Mouse (Mus musculus) bone marrow macrophage, adult 2 months (primary cell): Measurements from ENCODE around the gene Spata32. TPM values are rescaled to one million over a fixed set of nuclear protein-coding genes. Genes with fewer than 3 reads are reported as not detected.

Experiments used
- H3K27ac ChIP-seq: 2 replicates; pipeline ENCODE4 v1.5.1; 2012; ENCODE audit warnings: low read depth, low read length; ENCODE audit not compliant: insufficient read depth
- H3K4me1 ChIP-seq: 2 replicates; pipeline ENCODE4 v1.6.1; 2012; ENCODE audit warnings: low read length; ENCODE audit not compliant: control insufficient read depth, insufficient read depth
- H3K4me3 ChIP-seq: 2 replicates; pipeline ENCODE4 v1.5.1; 2012; ENCODE audit warnings: mild to moderate bottlenecking, low read length, moderate library complexity; ENCODE audit not compliant: insufficient read depth
- CTCF ChIP-seq: IDR thresholded peaks from 2 replicates; pipeline ENCODE4 v1.5.1; 2012; ENCODE audit warnings: low read depth, mild to moderate bottlenecking, low read length, moderate library complexity
- POLR2A ChIP-seq: IDR thresholded peaks from 2 replicates; pipeline ENCODE4 v1.6.1; 2012; ENCODE audit warnings: mild to moderate bottlenecking, low read depth, low read length, borderline replicate concordance
- polyA plus RNA-seq: library from polyadenylated mRNA; stranded (reverse); fragments of >200 nt; gene quantifications from 2 replicates; pipeline ENCODE4 v1.2.4, GENCODE M21; 2012; ENCODE audit not compliant: missing spikeins, insufficient read depth, insufficient read length

Gene Spata32
- polyA plus RNA-seq, 1 experiment: not detected

DNA sequence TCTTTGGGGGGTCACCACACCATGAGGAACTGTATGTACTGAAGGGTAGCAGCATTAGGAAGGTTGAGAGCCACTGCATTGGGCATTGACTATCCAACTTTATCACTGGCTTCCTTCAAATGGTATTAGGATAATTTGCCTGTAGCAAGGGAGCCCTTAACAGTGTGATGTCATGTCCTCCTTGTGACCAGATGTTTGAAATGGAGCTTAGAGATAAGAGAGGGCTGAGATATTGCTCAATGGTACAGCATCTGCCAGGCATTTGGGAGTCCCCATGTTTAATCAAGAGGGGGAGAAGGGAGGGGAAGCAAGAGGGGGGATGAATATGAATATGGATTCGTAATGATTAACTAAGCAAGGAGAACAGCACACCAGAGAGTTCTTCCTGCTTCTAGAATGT lies 2.9 kb downstream of the Spata32 start:
- Histone ChIP-seq H3K4me1 (peaks cover 19% of the 10 kb centered on the region), H3K4me3 (no peak overlapping the region), H3K27ac (no peak overlapping the region)
- TF ChIP-seq POLR2A (no peak), CTCF (no peak)

DNA sequence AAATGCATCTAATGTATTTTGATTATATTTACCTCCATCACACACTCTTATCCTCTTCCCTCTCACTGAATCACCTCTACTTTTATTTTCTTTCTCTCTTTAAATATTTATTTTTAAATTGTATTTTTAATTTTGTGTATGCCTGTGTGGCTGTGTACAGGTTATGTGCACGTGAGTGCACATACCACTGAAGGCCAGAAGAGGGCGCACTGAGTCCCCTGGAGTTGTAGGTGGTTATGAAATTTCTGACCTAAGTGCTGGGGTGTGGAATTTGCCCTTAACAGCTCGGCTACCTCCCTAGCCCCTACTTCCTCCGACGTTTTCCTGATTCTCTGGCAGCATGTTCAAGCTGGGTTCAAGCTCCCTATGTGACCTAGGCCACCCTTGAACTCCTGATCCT lies 4.5 kb downstream of the Spata32 start:
- peak; percentile 36; the same call in 1 of the 2 replicates for TF ChIP-seq CTCF
- TF ChIP-seq POLR2A: no peak
- Histone ChIP-seq H3K27ac (no peak overlapping the region), H3K4me1 (peaks cover 19% of the 10 kb centered on the region), H3K4me3 (no peak overlapping the region)

DNA sequence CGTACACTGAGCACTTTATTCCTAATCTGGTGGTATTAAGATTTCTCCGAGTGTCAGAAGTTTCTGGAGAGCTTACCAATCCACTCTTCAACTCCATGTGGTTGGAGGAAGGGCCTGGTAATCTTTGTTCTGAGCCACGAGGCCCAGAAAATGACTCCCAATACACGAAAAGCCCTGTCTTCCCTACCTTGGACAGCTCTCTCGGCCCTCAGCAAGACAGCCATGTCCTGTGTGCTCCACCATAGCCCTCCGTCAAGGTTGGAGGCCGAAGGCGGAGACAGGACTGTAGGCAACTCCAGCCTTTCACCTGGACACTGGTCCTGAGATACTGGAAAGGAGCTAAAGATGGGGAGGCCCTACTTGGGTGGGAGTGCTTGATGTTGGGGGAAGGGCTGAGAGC lies 7.9 kb downstream of the Spata32 start:
- TF ChIP-seq POLR2A (no peak), CTCF (no peak)
- Histone ChIP-seq H3K4me1 (peaks cover 7% of the 10 kb centered on the region; the same call in 1 of the 2 replicates), H3K27ac (no peak overlapping the region), H3K4me3 (no peak overlapping the region)

DNA sequence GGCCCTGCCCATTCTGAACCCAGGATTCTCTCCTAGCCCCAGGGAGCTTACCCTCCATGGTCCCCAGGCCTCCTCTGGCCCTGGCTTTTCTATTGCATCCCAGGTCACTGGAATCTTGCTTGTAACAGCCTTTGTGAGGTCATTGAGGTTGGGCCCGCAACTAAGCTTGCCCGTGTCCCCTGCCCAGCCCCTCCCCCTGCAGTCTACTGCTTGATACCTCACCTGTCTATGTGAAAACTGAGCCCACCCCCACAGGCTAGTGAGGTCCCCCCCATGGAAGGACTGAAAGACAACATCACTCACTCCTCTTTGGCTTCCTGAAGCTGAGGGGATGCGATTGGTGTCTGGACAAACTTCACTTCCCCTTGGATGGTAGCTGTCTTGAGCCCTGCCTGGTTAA lies 9.8 kb downstream of the Spata32 start, which contains the start of gene 1700023F06Rik:
1700023F06Rik (minus strand) TSS at position 101 of the 400 bp plus-strand sequence.
- no peak for TF ChIP-seq CTCF
- TF ChIP-seq POLR2A: no peak
- no peaks in the 10 kb centered on the region for H3K4me1 ChIP-seq
- no peak within 1 kb of the TSS for H3K4me3 ChIP-seq
- H3K27ac ChIP-seq: no peak within 1 kb of the TSS

DNA sequence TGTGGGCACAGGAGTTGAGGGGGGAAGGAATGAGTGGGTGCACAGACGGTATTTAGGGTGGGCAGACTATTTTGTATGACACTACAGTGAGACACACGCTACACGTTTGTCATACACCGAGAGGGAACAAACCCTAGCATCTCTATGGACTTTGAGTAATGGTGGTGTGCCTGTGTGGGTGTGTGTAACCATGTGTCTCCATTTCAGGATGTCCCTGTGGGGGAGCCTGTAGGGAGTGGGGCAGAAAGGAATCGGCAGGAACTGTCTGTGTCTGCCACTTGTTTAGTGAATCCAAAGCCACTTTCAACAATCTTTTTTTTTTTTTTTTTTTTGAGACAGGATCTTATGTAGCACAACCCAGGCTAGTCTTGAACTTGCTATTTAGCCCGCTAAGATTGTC lies 12.0 kb downstream of the Spata32 start:
- Histone ChIP-seq H3K4me3 (no peak overlapping the region), H3K27ac (no peak overlapping the region), H3K4me1 (peaks cover 2% of the 10 kb centered on the region; the same call in 1 of the 2 replicates)
- TF ChIP-seq POLR2A: no peak
- no peak for TF ChIP-seq CTCF

DNA sequence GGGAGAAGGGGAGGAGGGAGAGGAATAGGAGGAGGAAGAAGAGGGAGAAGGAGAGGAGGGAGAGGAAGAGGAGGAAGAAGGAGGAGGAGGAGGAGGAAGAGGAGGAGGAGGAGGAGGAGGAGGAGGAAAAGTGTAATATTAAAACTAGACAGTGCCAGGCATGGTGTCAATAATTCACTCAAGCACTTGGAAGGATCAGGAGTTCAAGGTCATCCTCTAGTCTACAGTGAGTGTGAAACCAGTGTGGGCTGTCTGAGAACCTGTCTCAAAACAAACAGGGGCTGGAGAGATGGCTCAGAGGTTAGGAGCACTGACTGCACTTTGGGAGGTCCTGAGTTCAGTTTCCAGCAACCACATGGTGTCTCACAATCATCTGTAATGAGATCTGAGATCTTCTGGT lies 15.9 kb downstream of the Spata32 start:
- Histone ChIP-seq H3K27ac (no peak overlapping the region), H3K4me1 (peaks cover 2% of the 10 kb centered on the region; the same call in 1 of the 2 replicates), H3K4me3 (no peak overlapping the region)
- TF ChIP-seq CTCF (no peak), POLR2A (no peak)

DNA sequence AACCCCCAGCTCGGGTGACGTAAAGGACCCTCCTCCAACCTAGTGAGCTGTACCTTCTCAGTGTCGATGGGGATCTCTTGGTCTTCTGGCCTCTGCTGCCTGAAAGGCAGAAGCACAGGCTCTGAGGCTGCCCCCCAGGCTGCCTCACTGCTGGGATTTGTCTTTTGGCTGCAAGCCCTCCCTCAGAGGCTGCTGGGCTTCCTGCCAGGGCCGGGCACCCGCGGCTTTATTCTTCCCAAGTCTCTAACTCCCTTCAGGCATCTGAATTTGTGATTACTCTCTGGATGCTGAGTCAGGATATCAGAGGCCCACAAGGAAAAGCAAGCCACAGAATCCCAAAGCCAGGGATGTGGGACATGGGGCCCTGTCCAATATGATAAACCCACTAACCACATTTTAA lies 16.6 kb downstream of the Spata32 start:
- Histone ChIP-seq H3K4me3 (no peak overlapping the region), H3K27ac (no peak overlapping the region), H3K4me1 (peaks cover 2% of the 10 kb centered on the region; the same call in 1 of the 2 replicates)
- TF ChIP-seq CTCF (no peak), POLR2A (no peak)

DNA sequence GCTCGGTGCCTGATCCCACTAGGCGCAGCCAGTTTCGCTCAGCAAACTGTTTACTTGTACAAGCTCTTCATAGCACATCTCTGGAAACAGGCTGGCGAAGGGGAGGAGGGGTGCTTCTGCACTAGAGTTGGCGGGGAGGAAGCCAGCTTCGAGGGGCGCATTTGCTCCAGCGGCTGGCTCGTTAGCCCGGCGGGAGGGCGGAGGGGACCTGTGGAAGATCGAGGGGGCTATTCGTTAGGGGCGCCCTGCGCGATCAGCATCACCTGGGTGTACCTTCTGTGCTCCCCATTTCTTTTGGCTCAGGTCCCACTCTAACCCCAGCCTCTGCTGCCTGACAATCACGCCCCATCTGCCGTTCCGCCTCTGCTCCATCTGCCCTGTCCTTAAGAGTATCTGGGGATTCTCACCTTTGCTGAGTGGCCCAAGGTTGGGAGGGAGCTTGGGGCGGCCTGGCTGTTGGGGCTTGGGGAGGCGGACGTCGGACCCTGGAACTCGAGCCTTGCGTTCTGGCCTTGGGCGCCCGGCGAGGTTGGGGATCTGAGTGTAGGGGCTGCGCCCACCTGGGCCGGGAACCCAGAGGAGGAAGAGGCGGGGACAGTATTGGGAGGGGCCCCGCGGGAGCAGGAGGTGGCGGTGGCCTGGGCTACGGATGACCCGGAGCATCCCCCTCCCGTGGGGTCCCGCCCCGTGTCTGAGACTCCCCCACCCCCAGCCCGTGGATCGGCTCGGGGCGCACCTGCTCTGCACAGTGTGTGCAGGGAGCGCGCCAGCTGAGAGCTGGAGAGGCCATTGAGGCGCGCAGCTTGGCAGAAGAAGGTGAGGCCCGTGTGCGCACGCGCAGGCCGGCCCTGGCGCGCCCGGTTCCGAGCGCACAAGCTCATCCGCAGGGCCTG lies 19.1 kb downstream of the Spata32 start:
- H3K4me3 ChIP-seq: no peak overlapping the region
- TF ChIP-seq POLR2A (no peak), CTCF (no peak)
- H3K4me1 ChIP-seq: peaks cover 2% of the 10 kb centered on the region; the same call in 1 of the 2 replicates
- no peak overlapping the region for H3K27ac ChIP-seq

DNA sequence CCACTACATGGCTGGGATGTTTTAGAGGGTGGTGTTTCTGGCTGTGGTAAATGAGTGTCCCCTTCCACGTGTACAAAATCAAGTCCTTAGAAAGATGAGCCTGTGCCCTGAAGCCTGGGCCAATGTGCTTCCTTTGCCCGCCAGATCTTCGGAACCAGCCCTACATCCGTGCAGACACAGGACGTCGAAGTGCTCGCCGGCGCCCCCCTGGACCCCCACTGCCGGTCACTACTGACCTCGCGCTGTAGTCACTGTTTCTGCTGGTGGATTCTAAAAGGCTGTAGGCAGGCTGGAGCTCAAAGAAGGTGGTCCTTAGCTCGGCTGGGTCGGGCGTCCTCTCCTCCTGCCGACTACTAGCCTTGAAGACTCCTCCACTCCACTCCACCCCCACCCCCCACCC lies 19.9 kb downstream of the Spata32 start:
- TF ChIP-seq CTCF (no peak), POLR2A (no peak)
- Histone ChIP-seq H3K27ac (no peak overlapping the region), H3K4me3 (no peak overlapping the region)

DNA sequence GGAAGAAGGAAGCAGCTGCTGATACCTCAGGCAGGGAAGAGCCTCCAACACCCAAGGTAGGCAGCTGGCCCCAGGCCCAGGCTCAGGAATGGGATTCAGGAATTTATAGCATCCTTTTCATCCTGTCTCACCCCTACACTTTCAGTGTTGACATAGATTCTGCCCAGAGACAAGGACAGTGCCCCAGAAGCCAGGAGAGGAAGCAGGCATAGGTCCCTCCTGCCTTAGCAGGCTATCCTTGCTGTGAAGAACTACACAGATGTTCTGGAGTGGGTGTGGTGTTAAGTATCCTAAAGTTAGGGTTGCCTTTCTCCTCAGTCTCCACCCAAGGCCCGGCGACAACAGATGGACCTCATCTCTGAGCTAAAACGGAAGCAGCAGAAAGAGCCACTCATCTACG lies 20.9 kb downstream of the Spata32 start:
- Histone ChIP-seq H3K4me1 (peaks cover 2% of the 10 kb centered on the region; the same call in 1 of the 2 replicates), H3K27ac (no peak overlapping the region), H3K4me3 (no peak overlapping the region)
- TF ChIP-seq POLR2A (no peak), CTCF (no peak)

More for the DNA sequence above, 19.9 kb downstream of the Spata32 start:
- H3K4me1 ChIP-seq: peaks cover 2% of the 10 kb centered on the region; the same call in 1 of the 2 replicates
